Mouse (Mus musculus): ENCODE results near the gene Gyg.
"Not testable (repeated sequence)": the region's sequence is repeated elsewhere in the genome, so short reads cannot be mapped to it uniquely, and the experiment has no call there.

Gyg gene

DNA sequence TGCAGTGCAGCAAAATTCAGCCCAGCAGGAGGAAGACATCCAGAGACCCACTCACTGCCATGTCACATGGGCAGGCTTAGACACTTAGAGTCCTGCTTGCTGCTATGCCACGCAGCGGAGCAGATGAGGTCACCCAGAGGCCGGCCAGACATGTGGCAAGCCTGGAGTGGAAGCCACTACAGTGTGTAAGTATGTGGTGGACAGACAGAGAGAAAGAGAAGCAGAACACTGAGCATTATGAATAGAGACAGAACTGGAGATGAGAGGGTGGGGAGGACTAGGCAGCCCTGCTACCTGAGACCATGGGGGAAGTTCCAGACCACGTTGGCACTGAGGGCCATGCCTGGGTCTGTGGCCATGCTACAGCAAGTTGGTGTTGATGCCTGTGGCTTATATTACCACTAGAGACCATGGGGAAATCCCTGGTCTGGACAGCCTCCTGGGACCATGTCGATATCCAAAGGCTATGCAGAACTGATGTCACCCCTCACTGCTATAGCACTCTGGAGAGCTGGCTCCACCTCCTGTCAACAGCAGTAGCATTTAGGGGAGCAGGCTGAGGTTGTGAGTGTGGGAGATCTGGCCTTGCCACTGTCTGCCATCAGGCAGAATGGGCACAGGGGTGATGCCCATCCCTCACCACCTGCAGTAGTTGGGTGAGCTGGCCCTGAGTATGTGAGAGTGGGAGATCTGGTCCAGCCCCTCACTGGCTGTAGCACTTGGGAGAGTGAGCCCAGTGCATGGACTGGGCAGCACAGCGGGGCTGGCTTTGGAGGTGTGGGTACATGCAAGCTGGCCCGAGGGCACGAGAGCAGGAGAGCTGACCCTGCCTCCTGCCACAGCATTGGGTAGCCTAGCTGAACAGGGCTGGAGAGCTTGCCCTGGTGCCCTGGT lies 24.4 kb downstream of the Gyg start:
- DNase-seq, result no peak

DNA sequence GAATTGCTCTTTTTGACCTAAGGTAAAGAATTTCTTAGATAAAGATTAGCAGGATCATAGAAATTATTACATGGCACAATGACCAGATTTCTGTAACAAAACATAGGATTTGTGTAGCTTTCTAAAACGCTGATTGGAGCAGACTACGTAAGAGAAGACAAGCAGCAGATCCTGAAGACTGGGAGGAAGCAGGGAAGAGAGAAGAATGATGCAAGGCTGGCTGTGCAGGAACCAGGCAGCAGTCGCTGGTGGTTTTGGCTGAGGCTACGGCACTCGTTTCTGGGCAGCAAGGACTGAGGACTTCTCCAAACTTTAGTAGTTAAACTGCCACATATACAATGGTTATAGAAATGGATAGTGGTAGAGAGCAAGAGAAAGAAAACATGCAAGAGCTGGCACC lies 25.6 kb downstream of the Gyg start:
- no peak for DNase-seq

DNA sequence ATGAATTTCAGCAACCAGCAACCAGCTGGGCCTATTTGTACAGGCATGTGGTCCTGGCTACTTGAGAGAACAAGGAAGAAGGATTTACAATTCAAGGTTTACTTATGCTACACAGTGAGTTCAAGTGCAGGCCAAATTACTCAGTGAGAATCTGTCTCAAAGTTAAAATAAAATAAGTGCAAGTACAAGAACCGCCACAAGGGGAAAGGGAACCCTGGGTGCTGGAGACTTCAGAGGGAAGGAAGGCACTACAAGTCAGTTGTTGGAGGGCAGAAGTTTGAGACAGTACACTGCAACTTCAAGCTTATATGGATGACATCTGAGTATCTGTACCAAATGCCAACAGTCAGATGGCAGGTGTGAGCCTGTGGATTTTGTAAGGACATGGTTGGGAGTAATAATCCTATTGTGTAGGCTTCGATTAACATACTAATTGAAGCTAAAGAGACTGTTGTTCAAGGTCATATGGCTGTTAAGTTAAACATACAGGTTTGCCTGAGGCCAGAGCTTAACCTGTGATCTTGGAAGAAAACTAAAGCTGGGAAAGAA lies 28.0 kb downstream of the Gyg start:
- peak; percentile 22 for DNase-seq

DNA sequence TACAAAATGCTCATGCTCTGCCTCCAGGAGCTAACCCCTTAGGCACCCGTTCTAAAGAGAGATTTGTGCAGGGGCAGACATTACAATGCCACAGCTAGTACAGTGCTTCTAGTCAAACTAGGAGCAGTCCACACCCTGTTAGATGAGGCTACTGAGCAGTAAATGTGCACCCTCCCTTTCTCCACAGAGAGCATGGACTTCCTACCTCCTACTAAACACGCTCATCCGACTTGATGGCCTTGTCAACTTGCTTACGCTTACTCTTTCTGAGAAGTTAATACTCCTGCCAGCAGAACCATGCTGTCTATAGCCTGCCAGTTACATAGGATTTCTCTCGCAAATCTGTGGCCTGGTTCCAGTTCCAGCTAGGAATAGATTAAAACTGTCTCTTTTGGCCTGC lies 29.5 kb downstream of the Gyg start:
- DNase-seq, result no peak

DNA sequence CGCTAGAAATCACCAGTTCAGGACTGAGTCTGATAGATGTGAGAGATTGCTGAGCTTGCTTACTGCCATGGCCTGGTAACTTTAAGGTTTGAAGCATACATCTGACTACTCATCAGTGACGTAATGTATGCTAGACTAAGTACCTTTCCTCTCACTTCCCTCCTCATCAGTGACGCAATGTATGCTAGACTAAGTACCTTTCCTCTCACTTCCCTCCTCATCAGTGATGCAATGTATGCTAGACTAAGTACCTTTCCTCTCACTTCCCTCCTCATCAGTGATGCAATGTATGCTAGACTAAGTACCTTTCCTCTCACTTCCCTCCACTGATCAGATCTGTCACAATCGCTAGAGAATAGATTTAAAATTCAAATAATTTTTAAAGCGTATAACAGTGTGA lies 33.5 kb downstream of the Gyg start:
- DNase-seq, result not testable (repeated sequence)

DNA sequence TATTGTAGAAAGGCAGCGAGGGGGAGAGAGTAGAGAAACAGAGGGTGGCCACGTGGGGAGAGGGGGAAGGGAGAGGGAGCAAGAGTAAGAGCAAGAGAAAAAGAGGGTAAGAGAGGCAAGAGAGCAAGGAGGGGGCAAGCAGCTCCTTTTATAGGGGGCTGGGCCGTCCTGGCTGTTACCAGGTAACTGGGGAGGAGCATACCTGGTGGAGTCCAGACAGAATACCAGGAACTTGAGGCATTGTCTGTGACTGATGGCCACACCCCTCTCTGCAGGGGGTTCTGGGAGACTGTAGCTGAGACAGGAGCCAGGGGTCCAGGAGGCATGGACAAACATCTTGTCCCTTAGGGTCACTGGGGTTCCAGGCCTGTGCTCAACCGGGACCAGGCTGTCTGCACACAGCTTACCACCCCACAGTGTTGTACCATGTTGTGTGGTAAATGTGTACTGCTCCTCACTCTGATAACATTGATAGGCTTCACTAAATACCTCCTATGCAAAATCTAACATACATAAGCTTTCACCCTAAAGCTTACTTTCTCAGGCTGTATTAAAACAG lies 35.4 kb downstream of the Gyg start:
- DNase-seq, result no peak

DNA sequence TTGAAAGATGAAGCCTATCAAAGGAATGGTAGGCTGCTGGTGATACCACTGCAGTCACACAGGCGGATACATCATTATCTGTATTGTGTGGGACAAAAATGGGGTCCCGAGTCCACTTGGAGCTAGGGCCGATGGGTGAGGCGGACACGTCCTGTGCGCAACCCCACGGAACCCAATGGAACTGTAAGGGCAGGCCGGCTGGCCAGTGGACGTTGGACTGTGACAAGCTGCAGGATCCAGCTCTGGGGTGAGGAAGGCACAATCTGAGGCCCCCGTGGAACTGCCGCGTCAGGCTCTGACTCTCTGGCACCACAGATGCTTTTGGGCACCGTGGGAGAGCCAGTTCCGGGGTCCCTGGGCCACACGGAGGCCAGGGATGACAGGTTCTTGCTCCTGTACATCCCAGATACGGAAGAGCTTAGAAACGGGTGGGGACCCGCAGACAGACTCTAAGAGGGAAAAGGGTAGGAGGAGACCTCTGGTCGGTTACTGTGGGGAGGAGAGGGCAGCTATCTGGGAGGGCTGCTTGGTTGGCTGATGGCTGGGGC lies 36.0 kb downstream of the Gyg start:
- no peak for DNase-seq

DNA sequence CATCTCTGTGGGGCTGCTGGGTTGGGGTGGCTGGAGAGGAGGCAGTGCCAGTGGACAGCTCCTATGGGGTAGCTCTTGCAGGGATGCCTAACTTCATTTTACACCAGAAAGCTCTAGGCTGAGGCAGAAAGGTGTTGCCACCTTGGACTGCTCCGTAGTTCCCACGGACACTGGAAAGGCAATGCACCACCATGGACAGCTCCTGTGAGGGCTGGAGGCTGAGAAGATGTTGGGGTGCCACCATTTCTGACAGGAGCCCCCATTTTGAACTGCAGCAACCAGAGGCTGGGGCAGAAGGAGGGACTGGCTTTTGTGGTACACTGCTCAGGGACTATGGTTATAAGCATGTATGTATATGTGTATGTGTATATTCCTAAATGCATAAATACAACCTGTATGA lies 43.2 kb downstream of the Gyg start:
- DNase-seq, result no peak

DNA sequence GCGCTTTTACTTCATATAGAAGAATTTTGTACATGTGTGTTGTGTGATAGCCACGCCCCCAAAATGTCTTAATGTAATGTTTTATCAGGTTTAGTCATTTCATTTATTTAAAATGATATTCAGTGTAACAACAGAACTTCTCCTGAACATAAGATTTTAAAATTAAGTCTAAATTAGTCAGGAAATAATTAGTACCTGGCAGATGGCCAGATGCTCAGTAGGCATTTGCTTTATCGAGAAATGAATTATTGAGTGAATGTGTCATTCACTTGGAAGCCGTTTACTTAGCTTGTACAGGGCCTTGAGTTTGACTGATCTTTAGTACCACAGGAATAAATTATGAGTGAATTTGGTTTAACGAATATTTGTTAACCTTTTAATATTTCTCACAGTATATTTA lies 46.2 kb downstream of the Gyg start:
- no peak for DNase-seq

DNA sequence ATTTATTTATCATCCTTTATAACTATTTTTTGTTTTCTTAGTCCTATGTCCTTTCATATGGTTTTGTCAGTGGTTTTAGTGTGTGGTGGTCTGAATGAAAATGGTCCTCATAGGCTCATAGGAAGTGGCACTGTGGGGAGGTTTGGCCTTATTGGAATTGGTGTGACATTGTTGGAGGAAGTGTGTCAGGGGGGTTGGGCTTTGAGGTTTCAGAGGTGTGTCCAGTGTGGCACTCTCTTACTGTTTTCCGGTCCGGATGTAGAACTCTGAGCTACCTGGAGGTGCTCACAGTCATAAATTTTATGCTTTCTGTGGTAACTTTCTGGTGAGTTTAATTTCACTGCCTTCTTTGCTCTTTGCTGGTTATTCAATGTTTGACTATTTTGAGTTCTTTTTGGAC lies 50.3 kb downstream of the Gyg start:
- DNase-seq, result no peak

DNA sequence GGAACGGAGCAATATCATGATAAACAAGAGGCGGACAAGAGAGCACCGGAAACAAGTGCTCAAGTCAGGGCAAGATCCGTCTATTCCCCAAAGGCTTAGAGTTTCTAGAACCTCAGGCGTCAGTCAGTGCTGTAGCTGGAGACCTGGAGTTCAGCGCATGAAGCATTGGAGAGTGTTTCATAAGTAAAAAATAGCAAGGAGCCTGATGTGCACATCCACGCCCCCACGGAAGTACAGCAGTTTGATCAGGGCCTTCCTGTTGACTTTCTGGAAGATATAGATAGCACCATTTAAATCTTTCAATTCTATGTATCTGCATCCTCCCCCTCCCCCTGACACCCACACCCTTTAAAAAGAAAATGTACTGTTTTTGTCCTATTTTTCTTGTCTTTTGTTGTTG lies 50.8 kb downstream of the Gyg start:
- no peak for DNase-seq

DNA sequence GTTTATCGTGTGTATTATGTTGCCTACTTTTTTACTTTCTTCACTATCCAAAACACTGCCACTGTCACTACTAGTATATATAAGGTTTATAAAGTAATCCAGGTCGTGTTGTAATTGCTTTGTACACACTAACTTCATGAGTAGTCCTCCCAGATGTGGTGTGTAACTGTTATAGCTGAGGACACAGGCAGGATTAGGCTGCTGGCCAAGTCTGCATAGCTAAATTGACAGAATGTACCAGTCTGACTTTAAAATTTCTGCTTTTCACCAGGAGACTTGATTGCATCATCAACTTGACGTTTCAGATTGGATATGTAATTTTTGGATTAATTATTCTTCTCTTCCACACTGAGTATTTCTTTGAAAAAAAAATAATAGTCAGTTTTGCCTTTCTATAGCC lies 51.3 kb downstream of the Gyg start:
- no peak for DNase-seq

DNA sequence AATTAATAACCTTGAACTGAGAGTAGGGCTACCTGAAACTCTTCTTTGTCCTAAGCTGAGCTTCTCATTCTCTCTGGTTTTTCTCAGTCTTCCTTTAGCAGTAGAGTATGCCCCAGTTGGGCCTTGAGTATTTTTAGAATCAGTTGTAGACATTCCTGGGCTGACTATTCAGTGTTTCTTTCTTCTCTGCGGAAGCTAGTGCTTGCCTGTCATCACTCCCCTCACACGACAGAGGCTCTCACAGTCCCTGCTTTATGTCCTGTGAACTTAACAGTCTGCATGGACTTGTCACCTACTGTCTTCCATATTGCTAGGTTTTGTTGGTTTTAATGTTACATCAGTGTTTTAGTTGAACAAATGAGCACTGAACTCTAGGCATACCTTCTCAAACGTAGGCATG lies 73.0 kb downstream of the Gyg start:
- DNase-seq, result no peak

DNA sequence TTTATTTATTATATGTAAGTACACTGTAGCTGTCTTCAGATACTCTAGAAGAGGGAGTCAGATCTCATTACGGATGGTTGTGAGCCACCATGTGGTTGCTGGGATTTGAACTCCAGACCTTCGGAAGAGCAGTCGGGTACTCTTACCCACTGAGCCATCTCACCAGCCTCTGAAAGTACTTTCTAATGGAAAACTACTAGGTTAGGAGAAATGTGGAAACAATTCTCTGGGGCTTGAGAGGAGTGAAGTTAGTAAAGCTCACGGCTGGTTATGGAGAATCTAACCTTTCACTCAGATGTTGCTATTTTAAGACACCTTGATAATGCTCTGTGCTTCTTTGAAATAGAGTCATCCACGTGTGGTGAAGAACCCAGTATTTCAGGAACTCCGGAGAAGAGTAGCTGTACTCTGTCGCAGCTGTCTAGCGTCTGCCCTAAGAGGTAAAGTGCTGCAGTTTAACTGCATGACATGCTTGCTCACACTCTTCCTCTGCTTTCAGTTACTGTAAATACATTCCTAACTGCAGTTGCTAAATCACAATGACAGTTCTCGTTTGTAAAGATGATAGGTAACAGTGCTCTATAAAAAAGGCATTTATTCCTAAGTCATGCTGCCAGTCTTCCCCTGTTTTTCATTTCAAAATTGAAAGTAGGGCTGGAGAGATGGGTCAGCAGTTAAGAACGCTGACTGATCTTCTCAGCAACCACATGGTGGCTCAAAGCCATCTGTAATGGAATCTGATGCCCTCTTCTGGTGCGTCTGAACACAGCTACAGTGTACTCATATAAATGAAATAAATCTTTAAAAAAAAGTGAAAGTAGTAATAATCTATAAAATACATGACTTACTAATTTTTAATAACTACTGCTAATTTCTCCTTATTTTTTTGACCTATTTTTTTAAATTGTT lies 78.7 kb downstream of the Gyg start:
- DNase-seq, result peak; percentile 9
